Mouse (Mus musculus): ENCODE data around the gene Ctns. TPM values are rescaled to one million over a fixed set of nuclear protein-coding genes. Genes with fewer than 3 reads are reported as not detected.

Gene Ctns
- polyA plus RNA-seq, 1 experiment from 2014 or later: 18.6 TPM

GRCm38 (mm10) chr11:73137591-73138501, 61.0 kb downstream of the Ctns start, which contains the start of gene Haspin:
Gene Haspin, minus strand, starts transcription at chr11:73138294.
- Histone ChIP-seq H3K27me3 (ENCODE audit: control insufficient read depth, insufficient read depth, low read depth, low read length) (no peaks in the 10 kb centered on the region), H3K27ac (ENCODE audit: low read length) (no peak within 1 kb of the TSS), H3K4me2 (ENCODE audit: low read length) (peak within 1 kb of the TSS; percentile 91), H3K36me3 (ENCODE audit: control insufficient read depth, insufficient read depth, low read length) (no peaks in the 10 kb centered on the region), H3K9me3 (replicated peaks; ENCODE audit: control insufficient read depth, low read length, poor library complexity, severe bottlenecking) (no peaks in the 10 kb centered on the region), H3K9ac (ENCODE audit: low read depth, low read length) (peak within 1 kb of the TSS; percentile 70), H3K4me1 (ENCODE audit: control insufficient read depth, insufficient read depth, low read length) (peaks cover 8% of the 10 kb centered on the region; the same call in 1 of the 2 replicates), H3K4me3 (ENCODE audit: low read depth, low read length) (peak within 1 kb of the TSS; percentile 58)
- under 1% methylated on average over 83 of the region's 84 CpGs for WGBS
- ATAC-seq: peak; percentile 98

DNA sequence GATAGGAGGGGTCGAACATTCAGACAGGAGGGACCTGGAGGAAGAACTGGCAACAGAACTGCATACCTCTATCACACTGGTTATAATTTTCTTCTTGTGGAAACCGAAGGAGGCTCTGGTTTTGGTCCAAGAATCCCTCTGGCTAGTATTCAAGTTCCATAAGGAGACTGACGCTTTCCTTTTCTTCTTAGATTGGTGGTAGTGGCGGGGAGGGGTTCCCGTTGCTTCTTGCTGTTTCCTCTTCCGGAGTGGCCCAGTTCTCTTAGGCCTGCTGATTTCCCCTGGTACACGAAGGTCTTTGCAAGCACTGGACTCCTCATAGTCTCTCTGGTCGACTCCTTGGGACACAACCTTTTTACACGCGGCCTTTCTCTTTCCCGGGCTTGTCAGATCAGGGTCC, 61.7 kb downstream of the Ctns start:
- Histone ChIP-seq H3K27ac (ENCODE audit: low read length) (no peak overlapping the region), H3K27me3 (ENCODE audit: control insufficient read depth, insufficient read depth, low read depth, low read length) (no peaks in the 10 kb centered on the region), H3K9me3 (replicated peaks; ENCODE audit: control insufficient read depth, low read length, poor library complexity, severe bottlenecking) (no peaks in the 10 kb centered on the region), H3K4me1 (ENCODE audit: control insufficient read depth, insufficient read depth, low read length) (peaks cover 8% of the 10 kb centered on the region; the same call in 1 of the 2 replicates), H3K4me2 (ENCODE audit: low read length) (peak overlapping the region; percentile 91), H3K36me3 (ENCODE audit: control insufficient read depth, insufficient read depth, low read length) (no peaks in the 10 kb centered on the region), H3K9ac (ENCODE audit: low read depth, low read length) (no peak overlapping the region; the same call in 1 of the 2 replicates), H3K4me3 (ENCODE audit: low read depth, low read length) (peak overlapping the region; percentile 58)
- no peak for ATAC-seq
- WGBS: 44% methylated on average over 11 of the region's 11 CpGs

- H3K27ac ChIP-seq (ENCODE audit: low read length): no peak overlapping the region
- no peaks in the 10 kb centered on the region for H3K27me3 ChIP-seq (ENCODE audit: control insufficient read depth, insufficient read depth, low read depth, low read length)
- no peak overlapping the region for H3K4me2 ChIP-seq (ENCODE audit: low read length)
- H3K4me3 ChIP-seq (ENCODE audit: low read depth, low read length): no peak overlapping the region
- no peaks in the 10 kb centered on the region for H3K36me3 ChIP-seq (ENCODE audit: control insufficient read depth, insufficient read depth, low read length)
- H3K9me3 ChIP-seq (replicated peaks; ENCODE audit: control insufficient read depth, low read length, poor library complexity, severe bottlenecking): no peaks in the 10 kb centered on the region
- 90% methylated on average over 6 of the region's 6 CpGs for WGBS
- H3K4me1 ChIP-seq (ENCODE audit: control insufficient read depth, insufficient read depth, low read length): peaks cover 8% of the 10 kb centered on the region; the same call in 1 of the 2 replicates
- ATAC-seq: no peak
- H3K9ac ChIP-seq (ENCODE audit: low read depth, low read length): no peak overlapping the region
These were observed 62.3 kb downstream of the Ctns start for GRCm38 (mm10) chr11:73136587-73136986.

DNA sequence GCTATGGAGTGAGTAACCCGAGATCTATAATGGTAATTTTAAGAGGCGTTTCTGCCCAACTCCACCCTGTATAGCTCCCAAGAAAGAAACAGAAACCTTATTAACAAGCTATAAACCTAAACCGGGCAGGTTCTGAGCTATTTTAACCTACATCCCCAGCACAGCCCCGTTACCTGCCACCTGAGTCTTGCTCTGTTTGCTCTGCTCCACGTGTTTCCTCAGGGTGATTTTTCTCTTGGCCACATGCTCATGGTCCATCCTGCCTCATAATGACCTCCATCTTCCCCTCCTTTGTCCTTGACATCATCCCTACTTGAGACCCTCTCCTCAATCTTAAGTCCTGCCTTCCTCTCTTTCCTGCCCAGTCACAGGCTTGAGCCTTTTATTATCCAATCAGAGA, 64.6 kb downstream of the Ctns start:
- Histone ChIP-seq H3K9me3 (replicated peaks; ENCODE audit: control insufficient read depth, low read length, poor library complexity, severe bottlenecking) (no peaks in the 10 kb centered on the region), H3K9ac (ENCODE audit: low read depth, low read length) (no peak overlapping the region), H3K4me3 (ENCODE audit: low read depth, low read length) (no peak overlapping the region), H3K4me2 (ENCODE audit: low read length) (no peak overlapping the region), H3K27me3 (ENCODE audit: control insufficient read depth, insufficient read depth, low read depth, low read length) (no peaks in the 10 kb centered on the region), H3K4me1 (ENCODE audit: control insufficient read depth, insufficient read depth, low read length) (peaks cover 8% of the 10 kb centered on the region; the same call in 1 of the 2 replicates), H3K36me3 (ENCODE audit: control insufficient read depth, insufficient read depth, low read length) (no peaks in the 10 kb centered on the region), H3K27ac (ENCODE audit: low read length) (no peak overlapping the region)
- 97% methylated on average over 5 of the region's 5 CpGs for WGBS
- no peak for ATAC-seq

Other genes with a start within 250 kb of the Ctns start
- gene Atp2a3, start 237.9 kb downstream of the Ctns start, polyA plus RNA-seq (2015; fragmentation: Nextera tagmentation; extraction: Ambion mirVana): 1.2 and 1.7 TPM in 2 replicates
- 0.30 and 0.48 TPM in 2 replicates for gene P2rx1, start 199.9 kb downstream of the Ctns start, polyA plus RNA-seq (2015; fragmentation: Nextera tagmentation; extraction: Ambion mirVana)
- 31.9 and 33.6 TPM in 2 replicates for gene Camkk1, start 180.0 kb downstream of the Ctns start, polyA plus RNA-seq (2015; fragmentation: Nextera tagmentation; extraction: Ambion mirVana)
- gene Ncbp3, start 151.3 kb downstream of the Ctns start, polyA plus RNA-seq (2015; fragmentation: Nextera tagmentation; extraction: Ambion mirVana): 9.8 and 12.1 TPM in 2 replicates
- 0.24 and 0.25 TPM in 2 replicates for gene Itgae, start 108.5 kb downstream of the Ctns start, polyA plus RNA-seq (2015; fragmentation: Nextera tagmentation; extraction: Ambion mirVana)
- 1.6 and 2.1 TPM in 2 replicates for gene Haspin, start 60.7 kb downstream of the Ctns start, polyA plus RNA-seq (2015; fragmentation: Nextera tagmentation; extraction: Ambion mirVana)
- gene P2rx5, start 38.6 kb downstream of the Ctns start, polyA plus RNA-seq (2015; fragmentation: Nextera tagmentation; extraction: Ambion mirVana): 0.29 and 0.42 TPM in 2 replicates
- gene Emc6, start 22.0 kb downstream of the Ctns start, polyA plus RNA-seq (2015; fragmentation: Nextera tagmentation; extraction: Ambion mirVana): 127 and 133 TPM in 2 replicates
- 132 and 145 TPM in 2 replicates for gene Tax1bp3, start 22.0 kb downstream of the Ctns start, polyA plus RNA-seq (2015; fragmentation: Nextera tagmentation; extraction: Ambion mirVana)
- 2.1 and 2.4 TPM in 2 replicates for gene Shpk, start 418 bp upstream of the Ctns start, polyA plus RNA-seq (2015; fragmentation: Nextera tagmentation; extraction: Ambion mirVana)
- 0.20 and 0.38 TPM in 2 replicates for gene Trpv1, start 35.2 kb upstream of the Ctns start, polyA plus RNA-seq (2015; fragmentation: Nextera tagmentation; extraction: Ambion mirVana)
- 0.19 and 0.31 TPM in 2 replicates for gene Trpv3, start 68.3 kb upstream of the Ctns start, polyA plus RNA-seq (2015; fragmentation: Nextera tagmentation; extraction: Ambion mirVana)
- gene Aspa, start 130.6 kb upstream of the Ctns start, polyA plus RNA-seq (2015; fragmentation: Nextera tagmentation; extraction: Ambion mirVana): 0.67 and 1.8 TPM in 2 replicates
- not detected in 2 replicates for gene Gm49340, start 130.7 kb upstream of the Ctns start, polyA plus RNA-seq (2015; fragmentation: Nextera tagmentation; extraction: Ambion mirVana)
- gene Spata22, start 130.7 kb upstream of the Ctns start, polyA plus RNA-seq (2015; fragmentation: Nextera tagmentation; extraction: Ambion mirVana): 0.29 TPM in 1 of 2 replicates, not detected in the other
- not detected in 2 replicates for gene Olfr20, start 151.7 kb upstream of the Ctns start, polyA plus RNA-seq (2015; fragmentation: Nextera tagmentation; extraction: Ambion mirVana)
- not detected in 2 replicates for gene Olfr376, start 172.2 kb upstream of the Ctns start, polyA plus RNA-seq (2015; fragmentation: Nextera tagmentation; extraction: Ambion mirVana)
- gene Olfr1, start 200.6 kb upstream of the Ctns start, polyA plus RNA-seq (2015; fragmentation: Nextera tagmentation; extraction: Ambion mirVana): not detected in 2 replicates
- gene Olfr378, start 229.4 kb upstream of the Ctns start, polyA plus RNA-seq (2015; fragmentation: Nextera tagmentation; extraction: Ambion mirVana): not detected in 2 replicates